Mouse (Mus musculus) spleen, postnatal 4 days (tissue): ENCODE measurements around the gene Ptprd.

ENCODE experiments used
- DNase-seq, 2 experiments: peaks; one replicate each; pipeline ENCODE4 v3.0.0; 2022; ENCODE audit warnings: low spot score in 2 of 2

Gene Ptprd

GRCm38 (mm10) chr4:76025571-76026325, 2186.0 kb downstream of the Ptprd start:
- no peak for DNase-seq

DNA sequence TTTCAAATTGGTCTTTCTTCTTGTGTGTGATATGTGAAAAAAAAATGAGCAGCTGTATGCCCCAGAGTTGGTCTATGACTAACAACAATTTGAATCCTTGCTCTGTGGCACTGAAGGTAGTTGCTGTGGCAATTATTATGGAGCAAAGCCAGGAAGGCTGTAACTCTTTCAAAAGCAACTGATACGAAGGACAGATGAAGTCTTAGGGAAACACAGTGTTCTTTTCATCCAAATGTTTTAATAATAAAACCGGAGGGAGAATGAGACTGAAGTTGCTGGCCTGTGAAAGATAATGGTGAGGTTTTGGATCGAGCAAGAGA, 2187.3 kb downstream of the Ptprd start:
- no peak for DNase-seq

DNA sequence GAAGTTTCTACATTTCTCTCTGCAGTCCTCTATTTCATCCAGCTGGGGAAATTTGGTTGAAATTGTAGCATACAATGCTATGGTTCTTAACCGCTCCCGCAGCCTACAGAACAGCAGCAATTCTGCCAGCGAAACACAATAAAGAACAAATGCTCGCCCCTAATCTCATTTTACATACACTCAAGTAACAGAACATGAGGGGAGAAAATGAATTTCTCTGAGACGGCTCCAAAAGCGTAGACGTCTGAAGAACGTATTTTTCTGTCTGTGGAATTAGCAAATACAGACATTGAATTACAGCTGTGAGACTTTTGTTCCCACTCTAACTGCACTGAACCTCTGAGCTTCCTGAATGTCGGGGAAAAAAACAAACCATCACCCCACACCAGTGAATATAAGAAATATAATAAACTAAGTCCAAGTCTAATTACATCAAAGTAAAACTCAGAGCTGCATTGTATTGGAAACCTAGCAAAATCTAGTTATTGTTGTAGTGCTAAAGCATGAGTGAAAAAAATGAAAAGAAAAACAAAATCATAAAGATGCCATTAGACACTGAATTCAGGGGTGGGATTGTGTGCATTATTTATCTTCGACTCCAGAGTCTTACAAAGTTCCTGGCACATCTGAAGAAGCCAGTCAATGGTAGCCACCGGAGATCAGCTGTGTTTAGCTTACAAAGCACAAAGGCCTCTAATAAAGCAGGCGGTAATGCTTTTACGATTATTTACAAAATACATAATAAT, 2187.8 kb downstream of the Ptprd start:
- no peak for DNase-seq

DNA sequence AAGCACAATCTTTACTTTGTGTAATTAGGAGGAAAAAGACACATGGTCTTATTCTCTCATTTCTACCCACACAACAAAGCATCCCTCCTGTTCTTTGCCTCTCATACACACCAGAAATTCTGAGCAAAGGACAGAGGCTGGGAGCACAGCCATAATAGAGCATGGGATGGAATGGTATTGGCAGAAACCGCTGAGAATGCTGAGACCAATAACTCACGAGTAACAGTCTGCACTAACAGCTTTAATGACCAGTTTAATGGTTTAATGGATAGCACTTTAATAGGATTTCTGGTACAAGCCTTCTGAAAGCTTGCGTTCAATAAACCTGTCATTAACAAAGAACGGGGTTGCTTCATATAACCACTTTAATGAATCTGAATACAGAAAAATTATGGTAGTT, 2190.1 kb downstream of the Ptprd start:
- no peak for DNase-seq

- DNase-seq = no peak
These were observed 2196.7 kb downstream of the Ptprd start for GRCm38 (mm10) chr4:76015026-76015425.

GRCm38 (mm10) chr4:76014151-76014840, 2197.5 kb downstream of the Ptprd start:
- DNase-seq = no peak

- no peak for DNase-seq
These were observed 2203.2 kb downstream of the Ptprd start for GRCm38 (mm10) chr4:76008580-76008979.

- DNase-seq = no peak
These were observed 2204.5 kb downstream of the Ptprd start for GRCm38 (mm10) chr4:76007219-76007618.

GRCm38 (mm10) chr4:76006717-76007116, 2205.0 kb downstream of the Ptprd start:
- DNase-seq = no peak

GRCm38 (mm10) chr4:76004161-76004560, 2207.6 kb downstream of the Ptprd start:
- DNase-seq = no peak

GRCm38 (mm10) chr4:76000258-76000657, 2211.5 kb downstream of the Ptprd start:
- no peak for DNase-seq

GRCm38 (mm10) chr4:75995841-75996240, 2215.9 kb downstream of the Ptprd start:
- DNase-seq = no peak

DNA sequence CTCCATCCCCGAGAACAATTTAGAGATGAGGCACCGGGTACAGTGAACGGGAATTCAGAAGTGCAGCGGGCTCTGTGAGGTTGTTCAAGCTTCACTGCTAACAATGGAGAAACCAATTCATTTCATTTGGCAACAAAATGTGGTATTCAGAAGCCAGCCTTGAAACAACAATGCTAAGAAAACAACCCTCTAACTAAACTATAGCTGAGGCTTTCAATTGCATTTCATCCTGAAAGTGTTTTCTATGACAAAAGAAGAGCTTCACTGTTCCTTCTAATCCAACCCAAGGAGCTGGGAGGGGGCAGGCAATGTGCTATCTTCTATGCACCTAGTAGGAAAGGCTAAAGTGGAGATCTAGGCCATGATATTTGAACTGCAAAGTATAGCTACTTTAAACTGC, 2217.2 kb downstream of the Ptprd start:
- no peak for DNase-seq

GRCm38 (mm10) chr4:75993092-75993491, 2218.7 kb downstream of the Ptprd start:
- DNase-seq = no peak

DNA sequence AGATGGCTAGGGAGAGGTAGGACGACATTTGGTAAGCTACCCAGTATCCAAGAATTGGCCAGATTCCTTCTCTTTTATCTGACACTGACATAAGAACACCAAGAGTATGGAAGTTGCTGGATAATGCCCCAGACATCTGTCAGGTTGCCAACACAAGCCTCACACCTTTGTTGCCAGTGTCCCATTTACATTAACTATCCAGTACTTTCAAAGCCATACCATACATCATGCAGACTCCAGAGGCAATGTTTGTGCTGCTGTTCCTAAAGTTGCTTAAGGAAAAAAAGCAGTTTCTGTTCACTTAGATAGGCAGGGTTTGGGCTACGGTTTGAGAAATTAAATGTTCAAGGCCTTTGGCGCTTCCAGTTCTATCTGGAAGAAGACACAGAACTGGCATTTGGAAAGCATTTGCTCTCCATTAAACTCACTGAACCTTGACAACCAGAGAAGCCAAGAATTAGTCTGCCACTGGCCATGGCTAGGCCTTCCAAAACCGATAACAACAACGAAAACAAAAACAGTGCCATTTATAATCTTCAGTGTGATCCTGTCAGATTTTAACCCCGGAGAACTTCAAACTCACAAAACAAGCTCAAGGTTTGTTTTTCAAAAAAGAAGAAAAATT, 2220.0 kb downstream of the Ptprd start:
- no peak for DNase-seq

- no peak for DNase-seq
These were observed 2237.0 kb downstream of the Ptprd start for GRCm38 (mm10) chr4:75974728-75975127.

DNA sequence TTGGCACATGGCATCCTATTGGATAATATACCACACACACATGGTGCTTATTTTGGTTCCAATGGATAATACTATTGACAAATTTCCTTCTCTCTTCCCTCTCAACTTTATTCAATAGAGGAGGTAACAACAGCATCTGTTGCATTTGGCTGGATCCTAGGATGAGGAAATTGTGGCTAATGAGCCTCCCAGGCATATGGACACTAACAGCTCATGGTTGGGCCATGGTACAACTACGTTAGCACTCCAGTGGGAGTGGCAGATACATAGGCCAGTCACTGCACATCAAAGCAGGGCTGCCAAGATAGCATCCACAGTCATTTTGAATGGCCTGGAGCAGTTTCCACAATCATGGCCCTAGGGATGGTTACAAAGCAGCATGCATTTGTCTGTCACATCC, 2238.4 kb downstream of the Ptprd start:
- DNase-seq = no peak

DNA sequence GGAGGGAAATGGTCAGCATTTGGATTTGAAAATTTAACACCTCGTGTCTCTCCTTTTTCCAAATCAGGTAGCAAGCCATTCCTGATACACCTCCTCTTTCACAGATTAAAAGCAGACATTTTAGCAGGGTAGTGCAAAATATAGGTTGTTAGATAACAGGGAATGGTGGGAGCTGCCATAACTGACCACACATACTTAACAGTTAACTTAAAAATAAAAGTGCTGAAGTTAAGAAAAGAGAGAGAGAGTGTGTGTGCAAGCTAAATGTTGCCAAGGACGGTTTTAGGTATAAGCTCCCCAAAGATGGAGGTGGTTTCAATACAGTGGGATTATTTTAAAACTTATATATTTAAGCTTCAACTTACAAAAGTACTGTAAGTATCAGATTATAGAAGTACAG, 2241.8 kb downstream of the Ptprd start:
- no peak for DNase-seq

DNA sequence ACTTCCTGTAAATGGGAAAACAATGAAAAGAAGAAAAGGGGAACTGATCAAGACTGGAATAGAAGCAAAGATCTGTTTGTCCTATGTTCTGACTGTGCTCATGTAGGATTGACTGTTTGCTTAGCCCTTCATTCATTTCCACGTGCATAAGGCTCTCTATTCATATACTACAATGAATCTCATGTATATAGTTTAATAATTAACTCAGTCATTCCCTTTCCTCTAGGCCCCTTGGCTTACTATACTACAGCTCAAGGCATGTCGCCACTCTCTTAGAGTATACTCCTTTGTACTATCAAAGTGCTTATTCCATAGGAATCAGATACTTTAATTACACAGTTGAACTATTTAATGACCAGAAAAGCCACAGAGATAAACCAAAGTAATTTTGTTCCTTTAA, 2243.1 kb downstream of the Ptprd start:
- no peak for DNase-seq

DNA sequence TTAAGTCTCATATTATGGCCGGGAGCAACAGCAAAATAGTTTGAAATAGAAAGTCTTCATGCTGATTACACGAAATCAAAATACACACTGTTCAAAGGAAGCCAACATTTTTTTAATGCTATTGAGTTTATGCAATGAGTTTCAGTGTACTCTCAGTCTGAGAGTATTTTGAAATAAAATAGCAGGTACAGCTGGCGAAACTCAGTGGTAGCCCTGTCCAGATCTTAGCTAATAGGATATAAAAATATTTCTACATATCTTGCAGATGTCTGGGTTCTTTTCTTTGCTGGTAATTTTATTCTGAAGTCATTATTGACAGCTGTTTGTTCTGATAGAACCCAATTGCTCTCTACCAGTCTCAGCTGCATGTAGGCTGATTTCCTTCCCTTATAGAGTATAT, 2246.0 kb downstream of the Ptprd start:
- no peak for DNase-seq

- DNase-seq = no peak
These were observed 2248.8 kb downstream of the Ptprd start for GRCm38 (mm10) chr4:75962916-75963315.

DNA sequence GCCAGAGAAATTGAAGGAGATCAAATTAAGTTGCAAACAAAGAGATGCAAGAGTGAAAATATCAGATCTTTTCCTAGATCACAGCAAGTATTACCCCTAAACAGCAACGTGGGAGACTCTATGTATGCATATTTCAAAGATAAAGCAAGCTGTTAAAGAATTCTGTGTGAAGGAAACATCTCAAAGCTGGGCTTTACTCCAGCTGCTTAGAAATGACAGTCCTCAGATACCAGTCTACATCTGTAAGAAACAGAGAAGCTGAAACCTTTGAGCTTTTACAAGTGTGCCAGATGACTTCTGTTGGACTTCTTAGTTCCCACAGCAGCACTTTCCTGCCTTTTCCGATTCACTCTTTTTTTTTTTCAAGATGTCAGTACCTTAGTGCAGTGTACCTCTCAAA, 2249.9 kb downstream of the Ptprd start:
- DNase-seq = no peak
